Mouse (Mus musculus): ENCODE measurements at regions not wholly inside any gene's neighbourhood (a gene's known extent, or its start where the extent isn't known, plus 50 kb on each side); places are given as distances from the start of the nearest gene placed in this dataset.
"Not testable (repeated sequence)": the region's sequence is repeated elsewhere in the genome, so short reads cannot be mapped to it uniquely, and the experiment has no call there.

GRCm38 (mm10) chr13:61957197-61957596 is 172.5 kb upstream of the Zfp808 start:
- not testable (repeated sequence) for DNase-seq (ENCODE audit: low spot score)

- not testable (repeated sequence) for DNase-seq (ENCODE audit: low spot score)
Observed at GRCm38 (mm10) chr13:61978856-61979255, 150.8 kb upstream of the Zfp808 start.

GRCm38 (mm10) chr13:61996519-61996918 is 133.2 kb upstream of the Zfp808 start:
- not testable (repeated sequence) for DNase-seq (ENCODE audit: low spot score)

- DNase-seq (ENCODE audit: low spot score), result not testable (repeated sequence)
Observed at GRCm38 (mm10) chr13:61998803-61999202, 130.9 kb upstream of the Zfp808 start.

GRCm38 (mm10) chr13:62007321-62007720 is 122.4 kb upstream of the Zfp808 start:
- DNase-seq (ENCODE audit: low spot score), result not testable (repeated sequence)

GRCm38 (mm10) chr13:62015424-62016167 is 114.1 kb upstream of the Zfp808 start:
- DNase-seq (ENCODE audit: low spot score), result peak; percentile 61

- DNase-seq (ENCODE audit: low spot score), result not testable (repeated sequence)
Observed at GRCm38 (mm10) chr13:62016168-62016502, 113.6 kb upstream of the Zfp808 start.

- not testable (repeated sequence) for DNase-seq (ENCODE audit: low spot score)
Observed at GRCm38 (mm10) chr13:62037646-62038045, 92.0 kb upstream of the Zfp808 start.

GRCm38 (mm10) chr13:62077951-62078671 is 51.6 kb upstream of the Zfp808 start:
- DNase-seq (ENCODE audit: low spot score), result not testable (repeated sequence)

- DNase-seq (ENCODE audit: low spot score), result not testable (repeated sequence)
Observed at GRCm38 (mm10) chr13:62078893-62079292, 50.8 kb upstream of the Zfp808 start.
